Mouse (Mus musculus): Measurements from ENCODE around the gene Dnlz.

- no peak for TF ChIP-seq CTCF (IDR thresholded peaks at IDR 0.05; ENCODE audit: low read depth, low read length)
- TF ChIP-seq GATA1 (IDR thresholded peaks at IDR 0.05; ENCODE audit: borderline replicate concordance, low read length): no peak
These were observed 2.5 kb upstream of the Dnlz start for GRCm38 (mm10) chr2:26354401-26354800.
